Mouse (Mus musculus): Measurements from ENCODE around the gene Dpagt1. TPM values are rescaled to one million over a fixed set of nuclear protein-coding genes. Genes with fewer than 3 reads are reported as not detected.
A peak's percentile ranks its signal among the peaks of the same experiment; 100 is the strongest.

The Dpagt1 gene
- polyA plus RNA-seq, 1 experiment: 150 TPM

GRCm38 (mm10) chr9:44305466-44306079 lies 20.2 kb upstream of the Dpagt1 start, which contains the start of gene Hinfp:
Gene Hinfp (minus strand): TSS chr9:44305671.
- Histone ChIP-seq H3K27ac (ENCODE audit: insufficient read depth, low read depth, low read length) (peak within 1 kb of the TSS; percentile 67), H3K4me1 (ENCODE audit: control insufficient read depth, insufficient read depth, low read length) (peaks cover 10% of the 10 kb centered on the region), H3K4me3 (ENCODE audit: insufficient read depth, low read depth, low read length) (peak within 1 kb of the TSS; percentile 77)
- WGBS: under 1% methylated on average over 54 of the region's 54 CpGs
- no peak for TF ChIP-seq CTCF (IDR thresholded peaks at IDR 0.05; ENCODE audit: insufficient read depth, low read depth, low read length)
- peak; percentile 71 for TF ChIP-seq POLR2A (IDR thresholded peaks at IDR 0.05; ENCODE audit: insufficient read depth, low read depth, low read length)

- H3K4me3 ChIP-seq (ENCODE audit: insufficient read depth, low read depth, low read length): no peak overlapping the region
- peaks cover 17% of the 10 kb centered on the region for H3K4me1 ChIP-seq (ENCODE audit: control insufficient read depth, insufficient read depth, low read length)
- WGBS: 85% methylated on average over 6 of the region's 6 CpGs
- no peak overlapping the region for H3K27ac ChIP-seq (ENCODE audit: insufficient read depth, low read depth, low read length)
- TF ChIP-seq POLR2A (IDR thresholded peaks at IDR 0.05; ENCODE audit: insufficient read depth, low read depth, low read length): no peak
- no peak for TF ChIP-seq CTCF (IDR thresholded peaks at IDR 0.05; ENCODE audit: insufficient read depth, low read depth, low read length)
These were observed 19.3 kb upstream of the Dpagt1 start for GRCm38 (mm10) chr9:44306532-44306931.

- H3K27ac ChIP-seq (ENCODE audit: insufficient read depth, low read depth, low read length): no peak overlapping the region
- TF ChIP-seq CTCF (IDR thresholded peaks at IDR 0.05; ENCODE audit: insufficient read depth, low read depth, low read length) (no peak), POLR2A (IDR thresholded peaks at IDR 0.05; ENCODE audit: insufficient read depth, low read depth, low read length) (no peak)
- H3K4me3 ChIP-seq (ENCODE audit: insufficient read depth, low read depth, low read length): no peak overlapping the region
- WGBS: 96% methylated on average over 2 of the region's 2 CpGs
- peaks cover 16% of the 10 kb centered on the region for H3K4me1 ChIP-seq (ENCODE audit: control insufficient read depth, insufficient read depth, low read length)
These were observed 18.6 kb upstream of the Dpagt1 start for GRCm38 (mm10) chr9:44307248-44307647.

- peaks cover 23% of the 10 kb centered on the region for H3K4me1 ChIP-seq (ENCODE audit: control insufficient read depth, insufficient read depth, low read length)
- WGBS: 74% methylated on average over 3 of the region's 3 CpGs
- no peak overlapping the region for H3K27ac ChIP-seq (ENCODE audit: insufficient read depth, low read depth, low read length)
- no peak for TF ChIP-seq CTCF (IDR thresholded peaks at IDR 0.05; ENCODE audit: insufficient read depth, low read depth, low read length)
- no peak for TF ChIP-seq POLR2A (IDR thresholded peaks at IDR 0.05; ENCODE audit: insufficient read depth, low read depth, low read length)
- no peak overlapping the region for H3K4me3 ChIP-seq (ENCODE audit: insufficient read depth, low read depth, low read length)
These were observed 16.1 kb upstream of the Dpagt1 start for GRCm38 (mm10) chr9:44309756-44310155.

- Histone ChIP-seq H3K4me1 (ENCODE audit: control insufficient read depth, insufficient read depth, low read length) (peaks cover 30% of the 10 kb centered on the region), H3K4me3 (ENCODE audit: insufficient read depth, low read depth, low read length) (no peak overlapping the region), H3K27ac (ENCODE audit: insufficient read depth, low read depth, low read length) (0 out of 2 replicates have a peak overlapping the region, but pooled peaks have one; percentile 26)
- no peak for TF ChIP-seq CTCF (IDR thresholded peaks at IDR 0.05; ENCODE audit: insufficient read depth, low read depth, low read length)
- no peak for TF ChIP-seq POLR2A (IDR thresholded peaks at IDR 0.05; ENCODE audit: insufficient read depth, low read depth, low read length)
- WGBS: 57% methylated on average over 10 of the region's 10 CpGs
These were observed 15.1 kb upstream of the Dpagt1 start for GRCm38 (mm10) chr9:44310750-44311135.

DNA sequence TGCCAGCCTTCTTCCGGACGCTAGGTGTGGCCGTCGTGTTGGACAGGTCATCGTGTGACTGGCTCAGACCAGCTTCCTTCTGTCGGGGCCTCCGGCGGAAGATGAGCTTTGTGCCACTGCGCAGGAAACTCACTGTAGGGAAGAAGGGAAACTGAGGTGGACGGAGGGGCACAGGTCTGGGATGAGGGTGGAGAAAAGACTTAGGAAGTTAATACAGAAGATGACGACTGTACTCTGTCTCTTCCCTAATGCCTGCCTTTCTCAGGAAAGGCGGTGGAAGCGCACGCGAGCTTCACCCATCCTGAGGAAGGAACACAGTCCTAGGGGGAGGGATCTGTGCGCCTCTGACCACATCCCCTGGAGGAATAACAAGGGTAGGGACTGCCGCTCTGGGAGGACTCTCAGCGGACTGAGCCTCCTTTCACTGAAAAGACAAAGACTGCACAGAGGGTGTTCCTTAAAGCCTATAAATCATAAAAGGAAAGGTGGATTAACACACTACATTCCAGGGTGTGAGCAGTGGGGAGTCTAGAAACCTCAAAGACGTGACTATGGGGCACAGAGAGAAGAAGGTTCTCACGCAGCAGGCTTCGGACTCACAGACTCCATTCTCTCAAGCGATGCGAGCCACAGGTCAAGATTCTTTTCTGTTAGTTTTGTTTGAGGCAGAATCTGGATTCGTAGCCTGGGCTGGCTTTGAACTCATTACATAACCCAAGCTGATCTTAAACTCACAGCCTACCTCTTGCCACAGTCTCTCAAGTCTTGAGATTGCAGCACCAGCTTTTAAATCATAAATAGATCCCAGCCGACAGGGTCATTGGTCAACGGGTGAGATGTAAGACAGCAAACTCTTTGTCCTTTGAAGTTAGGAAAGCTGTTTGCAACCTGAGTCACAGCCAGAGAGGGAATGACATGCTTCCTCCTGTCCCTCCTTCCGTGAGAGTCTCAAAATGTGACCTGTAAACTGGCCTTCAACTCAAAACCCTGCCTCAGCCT lies 14.4 kb upstream of the Dpagt1 start:
- 33% methylated on average over 27 of the region's 27 CpGs for WGBS
- H3K4me1 ChIP-seq (ENCODE audit: control insufficient read depth, insufficient read depth, low read length): peaks cover 32% of the 10 kb centered on the region
- TF ChIP-seq CTCF (IDR thresholded peaks at IDR 0.05; ENCODE audit: insufficient read depth, low read depth, low read length) (no peak), POLR2A (IDR thresholded peaks at IDR 0.05; ENCODE audit: insufficient read depth, low read depth, low read length) (no peak)
- H3K27ac ChIP-seq (ENCODE audit: insufficient read depth, low read depth, low read length): 0 out of 2 replicates have a peak overlapping the region, but pooled peaks have one; percentile 26
- no peak overlapping the region for H3K4me3 ChIP-seq (ENCODE audit: insufficient read depth, low read depth, low read length)

DNA sequence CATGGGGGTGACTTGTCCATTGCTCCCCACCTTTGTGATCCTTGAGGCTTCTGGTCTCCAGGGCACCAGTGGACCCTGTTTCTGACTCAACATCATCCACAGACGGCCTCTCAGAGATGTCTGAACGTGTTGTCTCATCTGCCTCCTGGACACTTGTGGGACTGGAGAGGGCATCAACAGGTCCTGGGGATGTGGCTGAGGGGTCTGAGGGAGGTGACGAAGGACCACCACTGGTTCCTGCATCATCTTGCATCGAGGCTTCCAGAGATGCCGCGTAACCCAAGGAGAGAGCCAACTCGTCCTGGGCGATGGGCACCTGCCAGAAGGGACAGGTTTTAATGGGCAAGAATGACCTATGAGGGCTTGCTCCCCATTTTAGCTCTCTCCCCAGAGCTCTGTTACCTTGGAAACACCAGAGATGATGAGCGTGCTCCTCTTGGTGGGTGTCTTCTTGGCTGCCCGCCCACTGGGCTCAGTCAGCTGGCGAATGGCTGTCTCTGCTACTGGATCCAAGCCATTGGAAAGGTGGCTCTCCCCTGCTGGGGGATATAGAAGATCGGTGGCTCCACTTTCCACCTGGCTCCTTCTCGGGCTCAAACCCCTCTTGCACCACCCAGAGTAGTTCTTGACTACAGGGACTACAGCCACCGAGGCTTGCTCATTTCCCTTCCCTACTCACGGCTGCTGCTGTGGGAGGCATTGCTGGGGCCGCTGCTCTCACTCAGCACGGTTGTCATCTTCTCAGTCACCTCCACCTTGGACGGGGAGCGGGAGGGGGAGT lies 12.2 kb upstream of the Dpagt1 start:
- TF ChIP-seq CTCF (IDR thresholded peaks at IDR 0.05; ENCODE audit: insufficient read depth, low read depth, low read length) (no peak), POLR2A (IDR thresholded peaks at IDR 0.05; ENCODE audit: insufficient read depth, low read depth, low read length) (no peak)
- Histone ChIP-seq H3K27ac (ENCODE audit: insufficient read depth, low read depth, low read length) (peak overlapping the region; percentile 67), H3K4me1 (ENCODE audit: control insufficient read depth, insufficient read depth, low read length) (peaks cover 48% of the 10 kb centered on the region), H3K4me3 (ENCODE audit: insufficient read depth, low read depth, low read length) (no peak overlapping the region)
- 48% methylated on average over 19 of the region's 19 CpGs for WGBS

DNA sequence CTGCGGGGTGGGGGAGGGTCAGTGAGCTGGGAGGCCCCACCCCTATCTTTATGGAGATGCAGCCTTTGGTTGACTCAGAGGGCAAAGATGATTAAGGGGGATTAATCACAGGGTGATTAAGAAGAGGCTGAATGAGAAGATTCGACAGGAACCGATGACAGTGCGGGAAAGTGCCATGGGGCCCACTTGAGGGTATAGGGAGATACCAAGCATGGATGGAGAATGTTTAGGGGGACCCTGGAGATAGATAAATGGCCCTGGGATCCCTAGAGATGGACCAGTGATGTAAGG lies 11.6 kb upstream of the Dpagt1 start:
- H3K4me3 ChIP-seq (ENCODE audit: insufficient read depth, low read depth, low read length): no peak overlapping the region
- peaks cover 49% of the 10 kb centered on the region for H3K4me1 ChIP-seq (ENCODE audit: control insufficient read depth, insufficient read depth, low read length)
- TF ChIP-seq POLR2A (IDR thresholded peaks at IDR 0.05; ENCODE audit: insufficient read depth, low read depth, low read length) (no peak), CTCF (IDR thresholded peaks at IDR 0.05; ENCODE audit: insufficient read depth, low read depth, low read length) (no peak)
- 29% methylated on average over 4 of the region's 4 CpGs for WGBS
- peak overlapping the region; percentile 46 for H3K27ac ChIP-seq (ENCODE audit: insufficient read depth, low read depth, low read length)
